Mouse (Mus musculus) midbrain, embryonic 10.5 days (tissue): Measurements from ENCODE around the gene Pusl1. TPM values are rescaled to one million over a fixed set of nuclear protein-coding genes. Genes with fewer than 3 reads are reported as not detected.

Experiments
- microRNA-seq: library from miRNA; unstranded; fragments of <30 nt; microRNA quantifications from one replicate; pipeline ENCODE4, GENCODE M21; 2017
- polyA plus RNA-seq: library from polyadenylated mRNA; unstranded; fragments of >200 nt; fragmentation: Nextera tagmentation; extraction: Ambion mirVana; gene quantifications from 2 replicates; pipeline ENCODE4 v1.2.1, GENCODE M21; 2016

The Pusl1 gene
- polyA plus RNA-seq, 1 experiment from 2014 or later, result 50.7 TPM

Small RNA genes lying within 50 kb of the gene (microRNA-seq; reads per million reads assigned to microRNA genes)
- not detected for gene Gm22991

Other genes with a start within 250 kb of the Pusl1 start
- gene Gm10563, start 246.4 kb downstream of the Pusl1 start, polyA plus RNA-seq, result not detected in 2 replicates
- gene Mmp23, start 238.4 kb downstream of the Pusl1 start, polyA plus RNA-seq, result 4.7 TPM in 2 replicates
- 22.0 and 22.5 TPM in 2 replicates for gene Mib2, start 222.6 kb downstream of the Pusl1 start, polyA plus RNA-seq
- gene Fndc10, start 197.4 kb downstream of the Pusl1 start, polyA plus RNA-seq, result 0.98 and 1.1 TPM in 2 replicates
- gene Ssu72, start 187.0 kb downstream of the Pusl1 start, polyA plus RNA-seq, result 167 and 169 TPM in 2 replicates
- 0.65 and 1.2 TPM in 2 replicates for gene Tmem240, start 157.0 kb downstream of the Pusl1 start, polyA plus RNA-seq
- gene Atad3a, start 130.7 kb downstream of the Pusl1 start, polyA plus RNA-seq, result 115 and 129 TPM in 2 replicates
- gene Vwa1, start 117.1 kb downstream of the Pusl1 start, polyA plus RNA-seq, result 12.2 and 13.1 TPM in 2 replicates
- gene Tmem88b, start 105.9 kb downstream of the Pusl1 start, polyA plus RNA-seq, result 0.31 and 0.45 TPM in 2 replicates
- not detected in 2 replicates for gene Ankrd65, start 101.3 kb downstream of the Pusl1 start, polyA plus RNA-seq
- gene Mrpl20, start 88.9 kb downstream of the Pusl1 start, polyA plus RNA-seq, result 235 and 260 TPM in 2 replicates
- 161 and 171 TPM in 2 replicates for gene Ccnl2, start 79.3 kb downstream of the Pusl1 start, polyA plus RNA-seq
- gene Aurkaip1, start 60.5 kb downstream of the Pusl1 start, polyA plus RNA-seq, result 159 and 172 TPM in 2 replicates
- gene Mxra8, start 52.1 kb downstream of the Pusl1 start, polyA plus RNA-seq, result 50.7 and 53.1 TPM in 2 replicates
- 5.0 and 5.4 TPM in 2 replicates for gene Dvl1, start 44.4 kb downstream of the Pusl1 start, polyA plus RNA-seq
- gene Tas1r3, start 28.4 kb downstream of the Pusl1 start, polyA plus RNA-seq, result 0.22 and 0.41 TPM in 2 replicates
- gene Cptp, start 22.3 kb downstream of the Pusl1 start, polyA plus RNA-seq, result 21.6 and 24.6 TPM in 2 replicates
- 114 and 116 TPM in 2 replicates for gene Ints11, start 22.2 kb downstream of the Pusl1 start, polyA plus RNA-seq
- gene Acap3, start within 50 bp of the Pusl1 start, polyA plus RNA-seq, result 24.3 and 38.4 TPM in 2 replicates
- 152 and 161 TPM in 2 replicates for gene Ube2j2, start 52.0 kb upstream of the Pusl1 start, polyA plus RNA-seq
- gene C1qtnf12, start 70.5 kb upstream of the Pusl1 start, polyA plus RNA-seq, result 18.9 and 23.8 TPM in 2 replicates
- gene B3galt6, start 100.9 kb upstream of the Pusl1 start, polyA plus RNA-seq, result 14.0 and 15.3 TPM in 2 replicates
- gene Sdf4, start 101.1 kb upstream of the Pusl1 start, polyA plus RNA-seq, result 131 and 138 TPM in 2 replicates
- gene Tnfrsf4, start 122.1 kb upstream of the Pusl1 start, polyA plus RNA-seq, result 0.42 and 0.88 TPM in 2 replicates
- gene Tnfrsf18, start 134.4 kb upstream of the Pusl1 start, polyA plus RNA-seq, result 1.1 and 1.8 TPM in 2 replicates
- 0.30 TPM in 1 of 2 replicates, not detected in the other for gene Ttll10, start 167.6 kb upstream of the Pusl1 start, polyA plus RNA-seq
- 75.3 and 76.5 TPM in 2 replicates for gene 9430015G10Rik, start 218.2 kb upstream of the Pusl1 start, polyA plus RNA-seq
- gene Rnf223, start 238.7 kb upstream of the Pusl1 start, polyA plus RNA-seq, result 0.79 and 0.93 TPM in 2 replicates